Mouse (Mus musculus) ovary, postnatal 14 days (tissue): ENCODE results near the gene Dync1h1.
A peak's percentile ranks its signal among the peaks of the same experiment; 100 is the strongest.
"Not testable (repeated sequence)": the region's sequence is repeated elsewhere in the genome, so short reads cannot be mapped to it uniquely, and the experiment has no call there.

ENCODE experiments used
- DNase-seq: peaks from one replicate; pipeline ENCODE4 v3.0.0; 2022; ENCODE audit warnings: low spot score

Gene Dync1h1

DNA sequence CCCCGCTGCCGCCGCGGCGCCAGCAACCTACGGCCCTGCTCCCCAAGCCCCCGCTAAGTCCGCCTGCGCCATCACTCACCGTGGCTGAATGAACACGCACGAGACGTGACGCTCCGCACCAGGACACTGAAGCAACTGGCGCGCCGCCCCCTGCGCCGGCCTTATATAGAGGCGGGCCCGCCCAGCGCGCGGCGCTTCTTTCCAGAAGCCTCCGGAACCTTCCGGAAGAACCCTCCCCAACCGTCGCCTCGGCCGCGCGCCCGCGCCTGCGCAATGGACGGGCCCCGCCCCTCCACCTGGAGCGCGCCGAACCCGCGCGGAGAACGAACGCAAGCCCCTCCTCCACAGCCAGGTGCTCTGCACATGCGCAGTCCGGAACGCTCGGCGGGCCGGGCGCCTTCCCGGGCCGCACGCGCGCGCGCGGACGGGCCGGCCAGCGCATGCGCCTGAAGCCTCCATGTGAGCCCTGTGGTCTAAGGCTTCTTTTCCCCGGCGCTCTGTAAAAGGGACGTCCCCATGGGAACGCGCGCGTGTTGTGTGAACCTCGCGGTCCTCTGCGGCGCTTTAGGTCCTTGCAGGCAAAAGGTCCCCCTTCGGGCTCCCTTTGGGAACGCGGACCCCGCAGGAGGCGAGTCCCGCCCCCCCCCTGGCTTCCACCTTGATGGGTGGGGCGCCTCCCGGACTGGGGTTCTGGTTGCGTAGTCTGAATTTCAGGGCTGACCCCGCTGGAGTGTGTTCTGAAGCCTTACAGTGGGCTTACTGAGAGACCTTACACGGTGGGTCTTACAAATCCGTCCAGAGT, 95.1 kb downstream of the Dync1h1 start:
- peak; percentile 99 for DNase-seq

DNA sequence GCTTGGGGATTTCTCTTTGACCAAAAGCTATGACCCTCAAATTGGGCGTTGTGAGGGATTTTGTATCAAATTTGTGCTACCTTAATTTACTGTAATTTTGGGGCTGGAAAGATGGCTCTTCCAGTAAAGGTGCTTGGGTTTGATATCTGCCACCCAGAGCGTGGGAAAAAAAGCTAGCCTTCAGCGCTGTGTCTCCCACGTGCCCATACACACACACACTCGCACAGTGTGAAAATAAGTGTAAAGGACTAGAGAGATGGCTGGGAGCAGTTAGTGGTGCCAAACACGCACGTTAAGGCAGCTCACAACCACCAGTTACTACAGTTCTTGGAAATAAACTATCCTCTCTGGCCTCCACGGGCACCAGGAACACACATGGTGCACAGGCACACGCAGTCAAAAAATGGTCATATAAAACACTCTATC, 95.7 kb downstream of the Dync1h1 start:
- DNase-seq = no peak

DNA sequence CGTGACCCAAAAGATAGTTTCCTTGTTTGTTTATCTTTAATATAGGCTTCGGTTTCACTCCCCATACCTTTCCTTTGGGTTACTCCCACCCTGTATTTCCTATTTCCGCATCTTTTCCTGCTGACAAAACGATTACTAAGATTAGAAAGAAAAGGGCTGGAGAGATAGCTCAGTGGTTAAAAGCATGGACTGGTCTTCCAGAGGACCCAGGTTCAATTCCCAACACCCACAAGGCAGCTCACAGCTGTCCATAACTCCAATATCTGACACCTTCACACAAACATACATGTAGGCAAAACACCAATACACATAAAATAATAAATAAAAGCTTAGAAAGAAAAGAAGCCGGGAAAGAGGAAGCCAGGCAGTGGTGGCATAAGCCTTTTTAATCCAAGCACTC, 96.2 kb downstream of the Dync1h1 start:
- DNase-seq = no peak

DNA sequence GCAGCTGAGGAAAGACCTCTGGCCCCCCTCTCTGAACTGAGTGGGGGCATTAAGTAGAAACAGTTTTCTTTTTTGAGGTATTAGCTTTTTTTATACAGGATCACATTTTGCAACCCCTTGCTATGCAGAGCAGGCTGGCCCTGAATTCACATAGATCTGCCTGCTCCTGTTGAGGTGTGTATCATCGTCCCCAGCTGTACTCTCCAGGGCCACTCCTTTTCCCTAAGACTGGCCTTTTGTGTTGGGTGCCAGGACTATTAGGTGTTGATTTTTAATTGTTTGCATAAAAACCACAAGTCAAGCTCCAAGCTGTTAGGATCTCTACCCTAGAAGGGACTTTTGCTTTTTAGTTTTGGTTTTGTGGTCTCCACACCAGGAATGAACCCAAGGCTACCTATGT, 96.8 kb downstream of the Dync1h1 start:
- DNase-seq = no peak

DNA sequence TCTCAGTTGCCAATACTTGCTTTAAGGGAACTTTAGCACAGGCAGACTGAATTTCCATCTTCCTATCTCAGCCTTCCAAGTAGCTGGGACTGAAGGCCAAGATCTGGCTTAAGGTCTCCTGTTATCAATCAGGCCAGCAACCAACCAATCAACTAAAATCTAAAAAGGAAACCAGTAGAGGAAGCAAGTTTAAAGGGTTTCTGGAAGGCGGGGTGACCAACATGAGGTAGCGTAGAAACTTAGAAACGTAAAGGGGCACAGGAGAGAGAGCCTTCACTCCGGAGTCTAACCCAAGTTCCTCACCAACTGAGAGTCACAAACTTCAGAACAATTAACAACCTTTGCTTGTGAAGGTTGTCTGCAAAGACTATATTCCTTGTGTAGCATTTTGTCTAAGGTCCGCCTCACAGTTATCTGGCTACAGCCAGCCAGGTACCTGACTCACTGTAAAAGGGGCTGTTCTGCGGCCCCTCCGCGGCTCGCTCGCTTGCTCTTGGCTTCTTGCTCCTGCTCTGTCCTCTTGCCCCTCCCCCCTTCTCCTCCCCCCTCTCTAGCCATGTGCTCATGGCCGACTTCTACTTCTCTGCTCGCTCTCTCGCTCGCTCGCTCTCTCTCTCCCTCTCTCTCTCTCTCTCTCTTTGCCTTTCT, 97.4 kb downstream of the Dync1h1 start:
- no peak for DNase-seq

DNA sequence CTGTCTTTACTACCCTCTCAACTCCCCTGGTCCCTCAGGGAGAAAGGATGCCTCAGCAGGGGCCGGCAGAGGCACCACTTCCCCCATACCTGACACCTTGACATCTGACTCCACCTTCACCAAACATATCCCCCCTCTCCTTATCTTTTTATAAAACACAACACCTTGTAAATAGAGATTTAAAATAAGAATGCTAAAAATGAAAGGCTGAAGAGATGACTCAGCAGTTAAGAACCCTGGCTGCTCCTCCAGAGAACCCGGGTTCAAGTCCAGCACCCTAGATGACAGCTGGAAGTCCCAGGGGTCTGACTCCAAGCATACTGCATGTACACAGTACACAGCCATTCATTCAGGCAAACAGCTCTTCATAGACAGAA, 97.9 kb downstream of the Dync1h1 start:
- DNase-seq = no peak

- DNase-seq = no peak
These were observed 99.5 kb downstream of the Dync1h1 start for GRCm38 (mm10) chr12:110700730-110701129.

DNA sequence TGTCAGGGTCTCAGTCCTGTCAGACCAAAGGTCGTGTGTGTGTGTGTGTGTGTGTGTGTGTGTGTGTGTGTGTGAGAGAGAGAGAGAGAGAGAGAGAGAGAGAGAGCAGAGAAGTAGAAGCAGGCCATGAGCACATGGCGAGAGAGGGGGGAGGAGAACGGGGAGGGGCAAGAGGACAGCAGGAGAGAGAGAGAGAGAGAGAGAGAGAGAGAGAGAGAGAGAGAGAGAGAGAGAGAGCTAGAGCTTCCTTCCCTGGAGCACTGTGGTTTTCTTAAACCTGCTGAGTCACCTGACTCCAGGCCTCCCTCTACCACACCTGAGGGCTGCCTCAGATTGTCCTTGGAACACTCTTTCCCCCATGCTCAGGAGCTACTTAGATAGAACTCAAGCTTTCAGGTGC, 100.1 kb downstream of the Dync1h1 start:
- DNase-seq = not testable (repeated sequence)

DNA sequence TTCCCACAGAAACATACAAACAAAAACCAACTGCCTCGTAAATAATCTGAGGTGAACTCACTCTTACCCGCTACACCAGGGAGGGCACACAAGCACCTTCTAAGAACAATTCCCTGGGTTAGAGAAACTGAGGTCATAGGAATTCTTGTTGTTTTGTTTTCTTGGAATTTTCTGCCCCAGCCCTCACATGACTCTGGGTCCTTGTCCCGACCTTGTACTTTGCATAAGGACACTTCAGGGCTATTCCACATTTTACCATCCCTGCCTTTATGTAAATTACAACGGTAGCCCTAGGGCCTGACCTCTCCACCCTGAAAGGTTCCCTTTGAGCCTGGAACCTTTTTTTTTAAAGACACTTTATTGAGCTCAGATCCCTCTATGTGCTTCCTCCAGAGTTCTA, 101.3 kb downstream of the Dync1h1 start, which contains the start of gene Hsp90aa1:
Hsp90aa1 (minus strand) TSS at position 173 of the 400 bp plus-strand sequence.
- no peak for DNase-seq

DNA sequence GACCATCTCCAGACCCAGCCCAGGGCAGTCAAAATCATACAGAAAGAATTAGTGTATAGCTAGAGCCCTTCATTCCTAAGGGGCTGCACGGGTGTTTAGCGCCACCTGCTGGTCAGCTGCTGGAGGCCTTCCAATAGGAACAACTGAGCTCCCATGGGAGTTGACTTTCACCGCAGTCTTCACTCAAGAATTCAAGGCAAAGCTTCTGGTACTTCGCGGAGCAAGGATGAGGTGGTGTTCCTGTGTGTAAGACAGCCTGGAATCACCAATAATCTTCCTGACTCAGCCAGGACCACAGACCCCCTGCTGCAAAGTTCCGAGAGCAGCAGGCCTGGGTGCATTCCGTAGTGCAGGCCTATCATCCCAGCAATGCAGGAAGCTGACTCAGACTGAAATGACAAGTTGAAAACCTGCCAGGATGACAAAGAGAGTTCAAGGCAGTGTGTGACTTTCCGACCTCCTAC, 101.8 kb downstream of the Dync1h1 start:
- peak; percentile 81 for DNase-seq

DNA sequence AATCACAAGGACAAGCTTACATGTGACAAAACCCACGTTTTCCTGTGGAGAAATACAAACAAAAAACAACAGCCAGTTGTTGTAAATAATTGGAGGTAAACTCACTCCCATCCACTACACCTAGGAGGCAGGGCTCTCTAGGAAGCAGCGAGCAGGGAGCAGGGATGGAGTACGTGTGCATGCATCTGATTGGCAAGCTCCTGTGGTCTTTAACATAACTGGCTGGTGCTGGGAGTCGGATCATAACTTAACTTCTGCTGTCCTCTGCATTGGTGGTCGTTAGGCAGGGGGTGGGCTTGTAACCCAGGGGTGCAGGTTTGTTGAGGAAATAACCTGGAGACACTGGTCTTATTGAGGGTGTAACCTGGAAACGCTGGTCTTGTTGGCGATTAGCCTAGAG, 102.4 kb downstream of the Dync1h1 start:
- no peak for DNase-seq

GRCm38 (mm10) chr12:110705419-110705818, 104.2 kb downstream of the Dync1h1 start:
- not testable (repeated sequence) for DNase-seq

GRCm38 (mm10) chr12:110706337-110707231, 105.3 kb downstream of the Dync1h1 start:
- no peak for DNase-seq

DNA sequence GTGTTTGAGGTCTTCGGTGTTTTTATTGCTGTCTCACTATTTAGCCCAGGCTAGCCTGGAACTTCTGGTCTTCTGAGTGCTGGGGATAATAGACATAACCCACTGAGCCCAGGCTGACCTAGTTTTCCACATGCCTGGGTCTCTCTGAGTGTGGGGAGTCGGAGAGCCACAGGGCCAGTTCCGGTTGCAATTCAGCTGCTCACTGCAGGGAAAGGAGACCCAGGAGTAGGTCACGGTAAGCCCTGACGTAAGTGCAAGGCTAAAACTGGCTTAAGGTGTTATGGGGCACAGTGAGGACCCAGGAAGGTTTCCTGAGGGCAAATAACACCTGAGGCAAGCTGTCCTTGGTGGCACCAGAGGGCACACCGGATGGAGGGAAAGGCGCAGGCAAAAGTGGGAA, 106.2 kb downstream of the Dync1h1 start:
- no peak for DNase-seq

DNA sequence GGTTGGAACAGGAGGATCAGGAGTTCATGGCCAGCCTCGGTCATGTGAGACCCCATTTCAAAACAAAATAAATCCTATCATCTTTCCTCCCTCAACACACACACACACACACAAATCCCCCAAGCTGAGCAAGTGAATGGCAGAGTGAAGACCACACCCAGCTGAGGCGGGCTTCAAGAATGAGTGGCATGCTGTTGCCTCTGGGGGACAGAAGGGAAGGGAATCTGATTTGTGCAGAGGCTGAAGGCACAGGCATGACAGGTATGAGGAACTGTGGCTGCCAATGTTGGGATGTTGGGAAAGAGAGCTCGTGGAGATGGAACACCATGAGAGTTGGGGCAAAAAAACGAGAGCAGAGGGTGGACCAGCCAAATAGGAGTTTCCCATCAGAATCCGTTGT, 110.0 kb downstream of the Dync1h1 start:
- DNase-seq = no peak

GRCm38 (mm10) chr12:110713784-110714183, 112.5 kb downstream of the Dync1h1 start:
- no peak for DNase-seq

DNA sequence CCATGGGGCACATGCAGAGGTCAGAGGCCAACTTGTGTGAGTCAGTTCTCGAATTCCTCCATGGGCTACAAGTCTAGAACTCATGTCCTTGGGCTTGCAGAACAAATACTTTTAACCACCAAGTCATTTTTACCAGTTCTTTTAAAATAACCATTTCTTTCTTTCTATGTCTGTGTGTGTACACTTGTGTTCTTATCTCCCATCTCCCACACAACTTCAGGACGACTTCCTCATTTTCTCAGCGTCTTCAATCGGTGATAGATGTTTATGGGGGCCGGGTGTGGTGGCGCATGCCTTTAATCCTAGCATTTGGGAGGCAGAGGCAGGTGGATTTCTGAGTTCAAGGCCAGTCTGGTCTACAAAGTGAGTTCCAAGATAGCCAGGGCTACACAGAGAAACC, 113.0 kb downstream of the Dync1h1 start:
- no peak for DNase-seq

- no peak for DNase-seq
These were observed 114.8 kb downstream of the Dync1h1 start for GRCm38 (mm10) chr12:110716004-110716403.
